Mouse (Mus musculus) stomach, embryonic 14.5 days (tissue): ENCODE data around the gene Gas1. TPM values are rescaled to one million over a fixed set of nuclear protein-coding genes. Genes with fewer than 3 reads are reported as not detected.

Experiments used
- ATAC-seq: fragments of 200-750 bp; cut with Nextera tagmentation; 2 replicates; pipeline ENCODE4 v1.8.0; 2017; ENCODE audit warnings: low read depth, moderate TSS enrichment; ENCODE audit not compliant: insufficient number of reproducible peaks, insufficient read depth, low FRiP score
- H3K27ac ChIP-seq: fragments of 300-500 bp; sonication (generic); 2 replicates; pipeline ENCODE4 v1.5.1; 2014; ENCODE audit warnings: mild to moderate bottlenecking, low read length, moderate library complexity, mixed read lengths
- H3K27me3 ChIP-seq: fragments of 300-500 bp; sonication (generic); 2 replicates; pipeline ENCODE4 v1.6.1; 2014; ENCODE audit warnings: low read length, control low read depth, mixed read lengths; ENCODE audit not compliant: control insufficient read depth, insufficient read depth
- H3K36me3 ChIP-seq: fragments of 300-500 bp; sonication (generic); 2 replicates; pipeline ENCODE4 v1.6.1; 2014; ENCODE audit warnings: mild to moderate bottlenecking, control low read depth, low read length, moderate library complexity, mixed read lengths; ENCODE audit not compliant: control insufficient read depth, insufficient read depth
- H3K4me1 ChIP-seq: fragments of 300-500 bp; sonication (generic); 2 replicates; pipeline ENCODE4 v1.6.1; 2014; ENCODE audit warnings: low read length, control low read depth, mixed read lengths; ENCODE audit not compliant: control insufficient read depth, insufficient read depth
- H3K4me2 ChIP-seq: fragments of 300-500 bp; sonication (generic); replicated peaks from 2 replicates; pipeline ENCODE4 v1.6.1; 2014; ENCODE audit warnings: low read depth, low read length, control low read depth
- H3K4me3 ChIP-seq: fragments of 300-500 bp; sonication (generic); 2 replicates; pipeline ENCODE4 v1.5.1; 2014; ENCODE audit warnings: low read depth, low read length, control low read depth
- H3K9ac ChIP-seq: fragments of 300-500 bp; sonication (generic); replicated peaks from 2 replicates; pipeline ENCODE4 v1.6.1; 2014; ENCODE audit warnings: low read depth, mild to moderate bottlenecking, control low read depth, low read length, moderate library complexity, mixed read lengths
- H3K9me3 ChIP-seq: fragments of 300-500 bp; sonication (generic); 2 replicates; pipeline ENCODE4 v1.6.1; 2016; ENCODE audit warnings: low read depth, low read length, control low read depth; ENCODE audit not compliant: control insufficient read depth
- WGBS: fragments of 180-500 bp; shearing (Covaris S2); extraction: QIAGEN DNeasy Blood & Tissue Kit; methylation state at CpG from one replicate; pipeline ENCODE4 v1.1.7; 2014; 5-methylcytosine and 5-hydroxymethylcytosine counted together
- polyA plus RNA-seq: library from polyadenylated mRNA; unstranded; fragments of >200 nt; fragmentation: Nextera tagmentation; extraction: Ambion mirVana; gene quantifications from 2 replicates; pipeline ENCODE4 v1.2.1, GENCODE M21; 2014

Gas1 gene
- polyA plus RNA-seq, 1 experiment from 2014 or later = 82.3 TPM

DNA sequence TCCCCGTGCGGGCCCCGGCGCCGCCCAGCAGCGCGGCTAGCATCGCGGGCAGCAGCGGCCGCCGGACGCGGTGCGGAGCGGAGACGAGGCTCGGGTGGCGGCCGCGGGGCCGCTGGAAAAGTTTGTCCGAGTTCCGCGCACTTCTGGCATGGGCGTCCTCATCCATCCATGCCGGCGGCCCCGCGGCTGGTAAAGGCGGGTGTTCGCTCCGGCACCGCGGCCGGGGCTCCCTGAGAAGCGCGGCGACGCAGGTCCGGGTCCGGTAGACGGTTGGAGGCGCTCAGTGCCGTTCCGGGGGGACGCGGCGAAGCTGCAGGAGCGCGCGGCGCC, 424 bp downstream of the Gas1 start:
- no peak for ATAC-seq

DNA sequence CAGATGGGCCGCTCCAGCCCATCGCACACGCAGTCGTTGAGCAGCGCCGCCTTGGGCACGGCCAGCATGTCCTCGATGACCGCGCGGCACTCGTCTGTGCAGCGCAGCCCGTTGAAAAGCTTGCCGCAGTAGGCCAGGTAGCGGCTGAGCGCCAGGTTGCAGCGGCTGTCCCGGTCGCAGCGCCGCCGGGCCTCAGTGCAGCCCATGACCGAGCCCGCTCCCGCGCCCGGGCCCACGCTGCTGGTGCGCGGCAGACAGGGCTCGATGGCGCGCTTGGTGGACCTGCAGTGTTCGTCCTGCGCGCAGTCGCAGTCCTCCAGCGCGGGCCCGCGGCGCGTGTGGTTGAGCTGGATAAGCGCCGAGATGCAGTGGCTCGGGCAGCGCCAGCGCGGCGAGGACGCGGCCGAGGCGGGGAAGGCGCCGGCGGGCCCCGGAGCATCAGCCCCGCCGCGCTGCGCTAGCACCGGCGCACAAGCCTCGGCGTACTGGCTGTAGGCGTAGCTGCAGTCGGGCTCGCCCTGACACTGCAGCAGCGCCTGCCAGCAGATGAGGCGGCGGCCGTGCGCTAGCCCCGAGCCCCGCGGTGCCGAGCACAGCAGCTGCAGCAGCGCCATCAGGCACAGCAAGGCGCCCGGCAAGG, 909 bp downstream of the Gas1 start:
- Histone ChIP-seq H3K9ac (peak overlapping the region; percentile 99), H3K4me2 (peak overlapping the region; percentile 49), H3K9me3 (no peaks in the 10 kb centered on the region), H3K27ac (peak overlapping the region; percentile 99), H3K4me1 (peaks cover 10% of the 10 kb centered on the region), H3K36me3 (no peaks in the 10 kb centered on the region; the same call in 1 of the 2 replicates), H3K4me3 (peak overlapping the region; percentile 85), H3K27me3 (no peaks in the 10 kb centered on the region)
- WGBS = 1% methylated on average over 81 of the region's 82 CpGs
- no peak for ATAC-seq

More for the DNA sequence above, 424 bp downstream of the Gas1 start:
- Histone ChIP-seq H3K36me3 (no peaks in the 10 kb centered on the region; the same call in 1 of the 2 replicates), H3K9me3 (no peaks in the 10 kb centered on the region), H3K4me1 (peaks cover 10% of the 10 kb centered on the region), H3K9ac (peak overlapping the region; percentile 99), H3K4me2 (peak overlapping the region; percentile 49), H3K27ac (peak overlapping the region; percentile 99), H3K4me3 (peak overlapping the region; percentile 85), H3K27me3 (no peaks in the 10 kb centered on the region)
- WGBS = under 1% methylated on average over 51 of the region's 53 CpGs

DNA sequence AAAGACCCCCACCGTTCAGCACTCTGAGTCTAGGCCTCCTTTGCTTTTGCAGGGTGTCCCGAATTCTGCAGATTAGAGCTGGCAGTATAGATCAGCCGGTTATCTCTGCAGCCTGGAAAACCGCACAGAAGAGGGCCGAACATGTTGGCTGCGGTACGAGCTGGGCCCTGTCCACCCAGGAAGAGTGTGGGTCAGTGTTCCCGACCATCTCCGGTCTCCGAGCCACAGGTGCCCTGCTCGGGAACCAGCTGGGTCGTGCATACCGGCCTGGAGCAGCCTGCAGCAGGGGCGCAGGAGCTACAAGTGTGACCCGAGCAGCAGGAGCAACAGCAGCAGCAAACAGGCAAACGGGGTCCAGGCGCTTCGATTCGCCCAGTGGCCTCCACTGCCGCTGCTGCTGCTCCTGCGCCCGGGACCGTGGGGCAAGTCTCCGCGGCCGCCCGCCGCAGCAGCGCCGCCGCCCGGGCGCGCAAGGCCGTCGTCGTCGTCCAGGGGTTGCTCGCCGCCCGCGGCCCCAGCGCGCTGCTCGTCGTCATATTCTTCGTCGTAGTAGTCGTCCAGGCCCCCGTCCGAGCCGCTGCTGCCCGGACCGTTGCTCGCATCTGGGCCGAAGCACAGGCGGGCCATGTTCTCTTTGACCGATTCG, 1.6 kb downstream of the Gas1 start:
- H3K4me1 ChIP-seq = peaks cover 10% of the 10 kb centered on the region
- no peaks in the 10 kb centered on the region; the same call in 1 of the 2 replicates for H3K36me3 ChIP-seq
- H3K4me3 ChIP-seq = peak overlapping the region; percentile 85
- H3K9me3 ChIP-seq = no peaks in the 10 kb centered on the region
- peak overlapping the region; percentile 49 for H3K4me2 ChIP-seq
- peak overlapping the region; percentile 99 for H3K27ac ChIP-seq
- WGBS = under 1% methylated on average over 59 of the region's 59 CpGs
- no peak for ATAC-seq
- no peaks in the 10 kb centered on the region for H3K27me3 ChIP-seq
- H3K9ac ChIP-seq = peak overlapping the region; percentile 99

GRCm38 (mm10) chr13:60174953-60175352, 2.2 kb downstream of the Gas1 start:
- Histone ChIP-seq H3K4me3 (peak overlapping the region; percentile 85), H3K27ac (peak overlapping the region; percentile 99), H3K4me2 (peak overlapping the region; percentile 49), H3K9ac (peak overlapping the region; percentile 99), H3K27me3 (peaks cover 3% of the 10 kb centered on the region; the same call in 1 of the 2 replicates), H3K9me3 (no peaks in the 10 kb centered on the region), H3K4me1 (peaks cover 10% of the 10 kb centered on the region), H3K36me3 (no peaks in the 10 kb centered on the region; the same call in 1 of the 2 replicates)
- ATAC-seq = no peak
- WGBS = 3% methylated on average over 7 of the region's 7 CpGs

DNA sequence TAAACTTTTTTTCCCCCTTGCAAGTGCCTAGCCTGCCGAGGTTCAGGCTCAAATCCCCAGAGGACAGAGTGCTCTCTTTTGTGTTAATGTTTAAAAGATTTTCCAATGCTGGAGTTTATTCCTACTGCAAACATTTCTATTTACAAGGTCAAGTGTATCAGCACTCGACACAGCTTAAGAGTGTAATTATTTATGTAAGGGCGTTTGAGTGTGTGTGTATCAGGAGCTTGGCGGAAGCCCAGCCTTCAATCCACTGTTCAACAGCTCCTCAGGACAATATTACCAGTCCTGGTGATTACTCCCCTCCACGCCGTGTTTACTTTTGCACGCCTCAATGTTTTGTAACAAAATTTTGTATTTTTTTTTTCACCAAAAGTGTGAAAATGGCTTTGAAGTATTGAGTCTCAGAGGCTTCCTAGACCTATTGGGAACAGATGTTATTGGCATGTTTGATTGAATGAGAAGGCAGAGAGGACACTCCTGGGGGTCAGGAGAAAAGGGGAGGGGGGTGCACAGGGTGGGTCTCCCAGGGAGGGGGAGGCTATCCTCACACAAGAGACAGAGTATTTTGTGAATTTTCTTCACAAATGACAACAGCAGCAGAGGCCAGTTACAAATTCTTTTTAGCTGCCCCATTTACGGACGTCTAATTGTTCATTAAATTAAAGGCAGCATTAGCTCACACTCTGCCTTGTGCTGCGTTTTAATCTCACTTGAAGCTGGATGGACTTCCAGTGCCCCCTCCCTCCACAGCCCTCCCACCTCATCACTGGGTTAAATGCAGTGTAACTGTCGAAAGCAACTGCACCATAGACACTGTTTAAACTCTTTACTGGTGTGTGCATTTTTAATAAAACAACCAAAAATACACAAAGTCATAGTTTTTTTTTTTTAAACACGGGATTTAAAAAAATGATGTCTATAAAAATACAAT, 3.3 kb downstream of the Gas1 start:
- H3K27ac ChIP-seq = peak overlapping the region; percentile 55
- 9% methylated on average over 12 of the region's 12 CpGs for WGBS

GRCm38 (mm10) chr13:60173186-60173585, 4.0 kb downstream of the Gas1 start:
- ATAC-seq = no peak
- H3K9me3 ChIP-seq = no peaks in the 10 kb centered on the region
- peak overlapping the region; percentile 85; the same call in 1 of the 2 replicates for H3K4me3 ChIP-seq
- WGBS = 1% methylated on average over 3 of the region's 3 CpGs
- peak overlapping the region; percentile 36; the same call in 1 of the 2 replicates for H3K9ac ChIP-seq
- peak overlapping the region; percentile 11; the same call in 1 of the 2 replicates for H3K27ac ChIP-seq
- peaks cover 8% of the 10 kb centered on the region; the same call in 1 of the 2 replicates for H3K27me3 ChIP-seq
- peaks cover 10% of the 10 kb centered on the region for H3K4me1 ChIP-seq
- no peaks in the 10 kb centered on the region; the same call in 1 of the 2 replicates for H3K36me3 ChIP-seq
- peak overlapping the region; percentile 49; the same call in 1 of the 2 replicates for H3K4me2 ChIP-seq

More for the DNA sequence above, 3.3 kb downstream of the Gas1 start:
- ATAC-seq = no peak
- Histone ChIP-seq H3K9me3 (no peaks in the 10 kb centered on the region), H3K27me3 (peaks cover 8% of the 10 kb centered on the region; the same call in 1 of the 2 replicates), H3K4me2 (peak overlapping the region; percentile 49), H3K9ac (peak overlapping the region; percentile 36), H3K36me3 (no peaks in the 10 kb centered on the region; the same call in 1 of the 2 replicates), H3K4me1 (peaks cover 10% of the 10 kb centered on the region), H3K4me3 (peak overlapping the region; percentile 85)

DNA sequence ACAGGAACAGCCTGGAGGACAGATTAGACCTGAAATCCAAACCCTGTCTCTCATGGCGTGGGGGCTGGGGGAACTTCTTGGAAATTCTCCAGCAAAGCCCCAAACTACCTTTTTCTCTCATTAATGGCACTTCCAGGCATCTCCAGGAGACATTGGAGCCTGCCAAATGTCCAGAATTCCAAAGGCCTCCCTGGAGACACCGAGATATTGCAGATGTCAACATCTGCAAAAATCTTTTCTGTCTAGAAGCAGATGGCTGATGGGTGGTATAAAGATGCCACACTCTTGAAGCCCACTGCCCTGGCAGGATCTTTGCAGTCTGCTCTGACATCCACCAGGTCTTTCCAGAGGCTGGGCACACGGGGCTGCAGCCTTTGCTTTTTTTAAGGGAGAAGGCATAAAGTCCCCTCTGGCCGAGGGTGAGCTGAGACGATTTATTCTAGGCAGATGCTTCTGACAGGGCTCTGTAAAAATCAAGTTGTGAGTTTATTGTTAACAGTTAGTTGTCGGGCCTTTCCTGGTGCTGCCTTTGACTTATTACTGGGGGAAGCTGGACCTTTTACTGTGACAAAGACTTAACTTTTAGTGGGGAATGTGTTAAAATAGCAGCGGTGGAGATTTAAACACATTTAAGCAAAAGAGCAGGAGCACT, 4.7 kb downstream of the Gas1 start:
- Histone ChIP-seq H3K9ac (no peak overlapping the region), H3K4me3 (no peak overlapping the region), H3K27me3 (peaks cover 9% of the 10 kb centered on the region; the same call in 1 of the 2 replicates), H3K9me3 (no peaks in the 10 kb centered on the region), H3K27ac (no peak overlapping the region), H3K4me2 (no peak overlapping the region), H3K36me3 (no peaks in the 10 kb centered on the region; the same call in 1 of the 2 replicates), H3K4me1 (peaks cover 10% of the 10 kb centered on the region)
- 16% methylated on average over 7 of the region's 7 CpGs for WGBS
- ATAC-seq = no peak
